Mouse (Mus musculus): ENCODE measurements around the gene Vps13a.

The Vps13a gene

GRCm38 (mm10) chr19:16593256-16593974, 187.3 kb downstream of the Vps13a start:
- intact Hi-C loops (cut with DNase I): no loop called here

- intact Hi-C loops (cut with DNase I): no loop called here
Measured at GRCm38 (mm10) chr19:16585379-16585778, 195.4 kb downstream of the Vps13a start.

- intact Hi-C loops (cut with DNase I): loop anchor here (5.0 kb wide), 1 partner anchor 147 kb away; the partner anchor contains the start of gene Gna14
Measured at GRCm38 (mm10) chr19:16584546-16584945, 196.2 kb downstream of the Vps13a start.

- intact Hi-C loops (cut with DNase I): loop anchor here (5.0 kb wide), 1 partner anchor 143 kb away; the partner anchor contains the start of gene Gna14
Measured at GRCm38 (mm10) chr19:16580501-16580900, 200.2 kb downstream of the Vps13a start.

- intact Hi-C loops (cut with DNase I): loop anchor here (5.0 kb wide), 1 partner anchor 142 kb away; the partner anchor contains the start of gene Gna14
Measured at GRCm38 (mm10) chr19:16579656-16580260, 201.0 kb downstream of the Vps13a start.

- intact Hi-C loops (cut with DNase I): no loop called here
Measured at GRCm38 (mm10) chr19:16576790-16577189, 203.9 kb downstream of the Vps13a start.

All from adrenal gland (tissue).